Comparison of ENCODE assay signal across 31 mouse cellular contexts in genomic region chr14:82112851-82113250, GRCm38 (mm10).
"Had no signal": no experiment of that assay in that cellular context is flagged by ENCODE, and none has a peak within 500 bp of the region (broad histone marks: within the 10 kb centered on the region; RNA-seq: fewer than 3 reads in every experiment).

No protein-coding gene starts in this region.

- H3K4me3 ChIP-seq: left cerebral cortex, adult 2 months; limb, embryonic 10.5 days; limb, embryonic 12.5 days; limb, embryonic 13.5 days; limb, embryonic 15.5 days; liver, embryonic 12.5 days; liver, embryonic 13.5 days; liver, embryonic 15.5 days; lung, embryonic 15.5 days; megakaryocyte, embryonic 14.5 days; midbrain, embryonic 10.5 days; midbrain, embryonic 12.5 days; midbrain, embryonic 15.5 days; myocyte; neural tube, embryonic 12.5 days had no signal

- H3K4me2 ChIP-seq: limb, embryonic 12.5 days; limb, embryonic 13.5 days; limb, embryonic 15.5 days; liver, embryonic 11.5 days; liver, embryonic 12.5 days; liver, embryonic 13.5 days; liver, embryonic 15.5 days; lung, embryonic 14.5 days; lung, embryonic 15.5 days; midbrain, embryonic 12.5 days; midbrain, embryonic 15.5 days; neural tube, embryonic 12.5 days had no signal

- ATAC-seq: liver, embryonic 12.5 days; liver, postnatal 0 days; lung, postnatal 0 days; midbrain, embryonic 15.5 days; midbrain, embryonic 16.5 days had no signal

- H3K27me3 ChIP-seq: limb, embryonic 12.5 days; limb, embryonic 13.5 days; limb, embryonic 15.5 days; liver, embryonic 12.5 days; liver, embryonic 13.5 days; liver, embryonic 15.5 days; lung, embryonic 15.5 days; megakaryocyte, embryonic 14.5 days; midbrain, embryonic 12.5 days; midbrain, embryonic 15.5 days; neural tube, embryonic 12.5 days had no signal

- DNase-seq: left cerebral cortex, postnatal 4 days; liver; liver, embryonic 13.5 days; liver, postnatal 0 days; lung, adult 18-20 months; lung, adult 2 months; lung, embryonic 14.5 days; lung, postnatal 10 days; lung, postnatal 14 days; lung, postnatal 36 days; lung, postnatal 4 days; midbrain, embryonic 14.5 days had no signal

- H3K9me3 ChIP-seq: limb, embryonic 10.5 days; limb, embryonic 12.5 days; limb, embryonic 13.5 days; limb, embryonic 15.5 days; liver, embryonic 12.5 days; liver, embryonic 13.5 days; liver, embryonic 15.5 days; lung, embryonic 15.5 days; megakaryocyte, embryonic 14.5 days; midbrain, embryonic 10.5 days; midbrain, embryonic 12.5 days; midbrain, embryonic 15.5 days; neural tube, embryonic 12.5 days had no signal

- H3K4me1 ChIP-seq: limb, embryonic 10.5 days; limb, embryonic 12.5 days; limb, embryonic 13.5 days; limb, embryonic 15.5 days; liver, embryonic 12.5 days; liver, embryonic 13.5 days; liver, embryonic 15.5 days; lung, embryonic 15.5 days; megakaryocyte, embryonic 14.5 days; midbrain, embryonic 10.5 days; midbrain, embryonic 12.5 days; midbrain, embryonic 15.5 days; neural tube, embryonic 12.5 days had no signal

- H3K36me3 ChIP-seq: limb, embryonic 10.5 days; limb, embryonic 12.5 days; limb, embryonic 13.5 days; limb, embryonic 15.5 days; liver, embryonic 12.5 days; liver, embryonic 13.5 days; liver, embryonic 15.5 days; lung, embryonic 15.5 days; midbrain, embryonic 10.5 days; midbrain, embryonic 12.5 days; midbrain, embryonic 15.5 days; neural tube, embryonic 12.5 days had no signal

- H3K9ac ChIP-seq: limb, embryonic 12.5 days; limb, embryonic 13.5 days; limb, embryonic 15.5 days; liver, embryonic 12.5 days; liver, embryonic 13.5 days; liver, embryonic 14.5 days; liver, embryonic 15.5 days; liver, postnatal 0 days; lung, embryonic 14.5 days; lung, embryonic 15.5 days; midbrain, embryonic 12.5 days; midbrain, embryonic 15.5 days; neural tube, embryonic 12.5 days had no signal

- H3K27ac ChIP-seq: left cerebral cortex, adult 2 months; limb, embryonic 10.5 days; limb, embryonic 12.5 days; limb, embryonic 13.5 days; limb, embryonic 15.5 days; liver, embryonic 12.5 days; liver, embryonic 13.5 days; liver, embryonic 14.5 days; liver, embryonic 15.5 days; lung, embryonic 15.5 days; macrophage; midbrain, embryonic 10.5 days; midbrain, embryonic 12.5 days; midbrain, embryonic 15.5 days; neural tube, embryonic 12.5 days had no signal
